Mouse (Mus musculus) stomach, postnatal 0 days (tissue): ENCODE results near the gene Stat2.

ENCODE experiments used
- CTCF ChIP-seq: IDR thresholded peaks from 2 replicates; pipeline ENCODE4 v1.5.1; 2016; ENCODE audit warnings: antibody characterized with exemption, low read depth, mild to moderate bottlenecking, moderate library complexity
- EP300 ChIP-seq: optimal IDR thresholded peaks from 2 replicates; pipeline ENCODE3; 2016; ENCODE audit warnings: antibody characterized with exemption

- TF ChIP-seq CTCF (0 out of 2 replicates have a peak, but pooled peaks have one; percentile 11), EP300 (no peak)
Observed at GRCm38 (mm10) chr10:128309654-128310053, 39.3 kb downstream of the Stat2 start.
